Mouse (Mus musculus): ENCODE measurements at regions not wholly inside any gene's neighbourhood (a gene's known extent, or its start where the extent isn't known, plus 50 kb on each side); places are given as distances from the start of the nearest gene placed in this dataset.
"Not testable (repeated sequence)": the region's sequence is repeated elsewhere in the genome, so short reads cannot be mapped to it uniquely, and the experiment has no call there.

DNA sequence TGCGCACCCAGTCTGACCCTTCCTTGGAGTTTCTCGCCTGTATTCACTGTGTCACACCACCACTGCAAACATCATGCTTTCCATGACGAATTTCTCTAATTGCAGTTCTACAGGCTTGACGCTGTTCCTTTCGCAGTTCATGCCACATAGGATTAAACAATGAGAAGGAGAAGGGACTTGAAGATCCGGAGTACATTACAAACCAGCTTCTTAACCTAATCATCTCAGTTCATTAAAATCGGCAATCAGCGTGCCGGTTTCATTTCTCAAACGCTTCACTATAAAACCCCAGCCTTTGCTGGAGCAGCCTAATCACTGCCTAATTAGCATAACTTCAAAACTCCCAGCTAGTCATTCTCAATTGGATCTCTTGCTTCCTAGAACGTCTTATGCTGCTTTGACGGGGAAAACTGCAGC lies 196.5 kb upstream of the Slc7a11 start:
- no peak for DNase-seq

DNA sequence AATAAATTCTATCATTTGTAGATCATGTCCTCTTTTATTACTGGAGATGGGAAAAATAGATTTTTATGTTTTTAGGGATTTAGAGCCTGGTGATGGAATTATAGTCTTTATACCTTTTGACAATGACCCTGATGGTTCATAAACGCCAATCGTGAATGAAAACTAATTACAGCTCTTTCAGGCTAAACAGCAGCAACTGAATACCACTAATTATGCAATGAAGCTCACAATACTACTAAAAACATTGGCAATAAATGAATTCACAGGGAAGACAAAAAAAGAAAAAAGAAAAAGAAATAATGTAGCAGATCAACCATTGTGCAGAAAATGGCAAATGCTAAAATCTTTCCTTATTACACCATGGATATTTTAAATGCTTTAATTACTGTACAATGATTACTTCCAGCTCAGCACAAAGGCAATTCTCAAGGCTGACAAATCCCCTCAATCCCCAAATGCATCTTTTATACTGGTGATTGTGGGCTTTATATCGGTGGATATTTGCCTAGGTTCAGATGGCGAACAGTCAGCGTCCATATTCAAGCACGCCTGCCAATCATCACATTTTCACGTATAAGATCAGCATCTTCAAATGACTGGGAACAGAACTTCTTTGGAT lies 191.2 kb upstream of the Slc7a11 start:
- DNase-seq, result no peak

DNA sequence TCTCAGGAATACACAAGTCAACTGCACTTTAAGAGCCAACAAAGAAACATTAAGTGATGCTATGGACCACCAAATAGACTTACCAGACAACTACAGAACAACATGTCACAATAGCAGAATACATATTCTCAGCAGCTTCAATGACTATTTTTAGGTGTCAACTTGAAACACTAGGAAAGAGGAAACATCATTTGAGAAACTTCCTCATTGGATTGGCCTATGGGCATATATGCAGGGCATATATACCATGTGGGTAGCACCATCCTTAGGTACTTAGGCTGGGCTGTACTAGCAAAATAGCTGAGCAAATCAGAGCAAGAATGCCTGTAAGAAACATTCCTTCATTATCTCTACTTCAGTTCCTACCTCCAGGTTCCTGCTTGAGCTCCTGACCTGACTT lies 187.9 kb upstream of the Slc7a11 start:
- no peak for DNase-seq

DNA sequence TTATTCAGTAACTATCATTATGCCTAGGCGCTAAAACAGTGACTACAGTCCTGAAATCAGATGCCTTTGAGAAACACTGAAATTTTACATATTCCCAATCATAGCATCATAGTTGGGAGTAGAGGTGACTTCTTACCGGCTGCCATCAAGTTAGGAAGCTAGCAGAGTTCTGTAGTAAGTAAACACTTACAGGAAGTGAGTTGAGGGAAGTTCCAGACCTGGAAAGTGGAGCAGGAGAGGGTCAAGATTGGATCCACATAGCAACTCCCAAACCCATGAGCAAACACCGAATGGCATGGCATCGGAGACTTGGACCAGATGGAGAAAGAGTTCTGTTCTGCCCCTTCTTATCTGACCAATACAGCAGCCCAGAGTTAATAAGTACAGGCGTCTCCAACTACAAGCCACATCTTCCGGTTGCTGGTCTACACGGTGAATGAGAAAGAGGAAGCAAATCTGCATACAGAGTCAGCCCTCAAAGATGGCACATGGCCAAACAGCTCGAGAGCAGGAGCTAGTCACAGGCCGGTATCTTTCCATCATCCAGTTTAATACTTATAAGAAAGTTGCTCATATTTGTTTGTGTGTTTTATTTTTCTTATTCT lies 184.8 kb upstream of the Slc7a11 start:
- DNase-seq, result no peak

DNA sequence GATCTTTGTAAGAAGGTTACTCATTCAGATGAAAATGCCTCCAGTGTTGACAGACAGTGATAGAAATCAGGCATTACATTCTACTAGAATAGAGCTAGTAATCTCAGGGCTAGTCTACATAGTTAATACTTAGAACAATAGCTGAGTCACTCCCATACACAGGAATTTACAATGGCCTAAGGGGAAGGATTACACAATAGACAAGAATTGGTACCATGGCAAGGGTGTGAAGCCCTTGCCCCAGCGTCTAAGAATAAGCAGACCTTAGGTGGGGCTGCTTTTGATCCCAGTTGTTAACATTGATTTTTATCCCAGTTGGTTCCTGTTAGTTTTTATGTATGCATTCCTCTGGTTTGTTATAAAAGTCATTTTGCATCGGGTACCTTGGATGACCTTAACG lies 177.8 kb upstream of the Slc7a11 start:
- DNase-seq, result not testable (repeated sequence)

DNA sequence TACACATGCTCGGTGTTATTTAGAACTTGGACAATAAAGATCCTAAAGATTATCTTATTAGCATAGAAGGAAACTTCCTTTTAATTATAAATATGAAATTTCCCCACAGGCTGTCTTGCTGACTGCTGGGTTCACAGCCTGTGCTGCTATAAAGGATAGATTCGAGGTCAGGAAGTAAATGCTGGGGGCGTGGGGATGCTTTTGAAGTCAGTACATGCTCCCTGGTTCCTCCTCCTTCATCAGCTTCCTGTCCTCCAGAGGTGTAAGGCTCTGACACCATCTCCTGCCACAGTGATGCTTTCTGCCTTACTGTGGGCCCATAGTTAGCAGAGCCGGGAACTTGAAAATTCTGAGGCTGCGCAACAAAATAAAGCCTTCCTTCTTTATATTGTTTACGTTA lies 175.6 kb upstream of the Slc7a11 start:
- no peak for DNase-seq

DNA sequence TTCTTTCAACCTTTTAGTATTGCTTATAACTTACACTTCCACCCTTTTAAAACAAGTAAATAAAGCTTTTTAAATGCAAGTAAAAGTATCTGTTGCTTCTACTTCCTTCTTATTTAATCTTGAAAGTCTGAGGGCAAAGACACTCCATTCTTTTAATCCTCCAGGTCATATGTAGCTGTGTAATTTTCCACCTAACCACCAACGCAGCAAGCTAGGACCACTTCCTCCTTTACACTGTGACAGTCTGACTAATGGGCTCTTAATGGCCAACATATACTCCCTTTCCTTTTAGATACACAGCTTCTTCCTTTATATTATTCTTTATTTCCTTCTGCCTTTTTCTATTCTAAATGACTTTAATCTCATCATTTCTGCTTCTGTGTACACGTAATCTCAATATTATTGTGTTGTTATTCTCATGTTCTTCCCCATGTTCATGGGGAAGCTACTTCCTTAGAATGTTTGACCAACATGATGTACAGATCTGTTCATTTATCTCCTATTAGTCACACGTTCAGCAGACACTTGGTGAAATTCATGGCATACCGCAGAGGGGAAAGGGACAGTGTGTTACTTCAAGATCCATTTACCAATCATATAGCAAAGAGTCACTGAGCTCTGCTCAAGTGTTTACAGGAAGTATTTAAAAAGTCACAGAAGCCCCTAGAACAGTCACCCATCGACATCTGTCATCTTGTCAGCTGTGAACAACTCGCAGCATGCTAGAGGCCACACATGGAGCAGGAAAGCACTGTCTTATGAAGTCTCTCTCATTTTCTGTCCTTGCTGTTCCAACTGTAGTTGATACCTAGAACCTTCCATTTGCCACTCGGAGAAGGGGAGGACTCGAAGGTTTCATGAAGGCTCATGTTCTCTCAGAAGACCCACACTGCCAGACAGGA lies 172.2 kb upstream of the Slc7a11 start:
- no peak for DNase-seq

DNA sequence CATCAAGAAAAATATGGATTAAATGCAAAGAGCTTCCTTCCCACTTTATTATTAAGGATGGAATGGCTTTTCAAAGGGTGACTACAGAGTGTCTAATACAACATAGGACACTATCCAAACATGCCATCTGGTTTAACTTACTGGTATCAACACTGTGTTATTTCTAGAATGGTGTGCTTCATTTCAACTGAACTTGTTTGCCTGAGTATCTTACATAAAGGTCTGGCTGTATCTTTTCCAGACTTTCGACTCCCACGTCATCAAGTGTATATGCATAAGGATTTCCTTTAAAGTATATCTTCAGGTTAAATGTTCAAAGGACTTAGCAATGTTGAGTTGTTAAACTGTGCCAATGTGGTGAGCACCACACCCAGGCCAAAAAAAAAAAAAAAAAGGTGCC lies 169.6 kb upstream of the Slc7a11 start:
- DNase-seq, result no peak

DNA sequence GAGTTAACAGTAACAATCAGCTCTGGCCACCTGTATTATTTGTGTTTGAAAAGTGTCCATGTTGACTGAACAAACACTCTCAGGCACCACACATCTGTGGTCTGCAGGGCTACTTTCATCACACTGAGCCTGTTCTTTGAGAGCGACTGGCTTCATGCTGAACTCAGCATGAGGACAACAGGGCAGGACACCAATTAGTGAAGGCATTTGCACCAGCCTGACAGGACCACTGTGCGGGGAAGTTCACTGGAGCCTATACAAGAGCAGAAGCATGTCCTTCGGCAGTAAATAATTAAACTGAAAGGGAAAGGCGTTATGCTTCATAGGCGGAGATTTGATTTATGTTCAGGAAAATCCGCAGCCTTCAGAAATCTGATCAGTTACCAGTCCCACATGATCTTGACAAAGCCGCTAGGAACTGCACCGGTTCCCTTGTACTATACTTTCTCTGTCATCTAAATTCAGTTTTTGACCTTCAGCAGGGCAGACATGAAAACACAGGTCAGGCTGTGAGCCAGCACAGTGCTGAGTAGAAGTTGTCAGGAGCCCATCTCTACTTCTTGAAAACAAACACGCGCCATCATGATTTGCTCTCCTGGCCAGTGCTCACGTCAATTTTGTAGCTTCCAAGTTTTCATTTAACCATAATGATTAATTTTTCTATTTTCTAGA lies 166.1 kb upstream of the Slc7a11 start:
- no peak for DNase-seq

DNA sequence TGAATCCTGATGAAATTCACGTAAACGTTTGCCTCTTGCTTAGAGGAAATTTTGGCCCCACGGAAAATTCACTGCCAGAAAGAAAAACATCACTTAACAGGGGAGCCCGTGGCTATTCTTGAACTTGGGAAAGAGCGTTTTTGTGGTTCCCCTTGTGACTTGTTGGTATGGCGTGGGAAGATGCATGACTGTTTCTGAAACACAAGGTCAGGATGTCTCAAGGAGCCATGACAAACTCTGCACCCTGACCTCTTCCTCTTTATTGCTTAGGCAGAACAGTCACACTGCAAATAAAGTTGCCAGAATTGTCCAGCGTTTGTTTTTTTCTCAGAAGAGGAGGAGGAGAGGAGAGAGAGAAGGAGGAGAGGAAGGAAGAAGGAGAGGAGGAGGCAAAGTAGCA lies 164.3 kb upstream of the Slc7a11 start:
- no peak for DNase-seq

DNA sequence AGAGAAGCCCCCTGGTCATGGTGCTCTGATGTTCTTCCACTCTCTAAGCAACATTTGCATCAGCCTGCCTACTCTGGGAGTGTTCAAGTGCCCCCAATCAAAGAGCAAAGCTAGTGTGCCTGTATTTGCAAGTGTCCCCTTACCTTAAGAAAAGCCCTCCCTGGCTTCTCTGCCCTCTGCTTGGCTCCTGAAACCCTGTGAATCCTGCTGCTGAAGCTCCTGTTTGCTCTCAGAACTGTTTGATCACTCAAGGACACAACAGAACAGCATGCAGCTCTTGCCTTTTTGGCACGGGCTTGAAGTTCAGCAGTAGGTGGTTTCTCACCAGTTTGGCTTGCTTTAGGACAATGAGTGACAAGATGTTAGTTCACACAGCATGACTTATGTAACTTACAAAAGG lies 163.6 kb upstream of the Slc7a11 start:
- no peak for DNase-seq

DNA sequence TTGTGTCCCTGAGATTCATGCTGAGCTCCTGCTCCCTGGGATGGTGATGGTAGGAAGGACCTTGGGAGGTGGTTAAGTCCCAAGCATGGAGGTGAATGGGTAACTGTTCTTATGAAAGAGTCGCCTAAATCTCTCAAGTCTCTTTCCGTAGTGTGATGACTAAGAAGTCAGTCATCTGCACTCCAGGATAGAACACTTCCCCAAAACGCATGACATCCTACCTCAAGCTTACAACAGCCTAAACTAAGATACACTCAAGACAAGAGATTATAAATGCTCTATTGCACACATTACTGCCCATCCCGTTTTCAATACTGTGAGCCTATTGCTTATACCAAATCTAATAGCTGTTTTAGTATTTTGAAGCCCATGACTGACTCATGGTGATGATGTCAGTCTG lies 162.3 kb upstream of the Slc7a11 start:
- no peak for DNase-seq

DNA sequence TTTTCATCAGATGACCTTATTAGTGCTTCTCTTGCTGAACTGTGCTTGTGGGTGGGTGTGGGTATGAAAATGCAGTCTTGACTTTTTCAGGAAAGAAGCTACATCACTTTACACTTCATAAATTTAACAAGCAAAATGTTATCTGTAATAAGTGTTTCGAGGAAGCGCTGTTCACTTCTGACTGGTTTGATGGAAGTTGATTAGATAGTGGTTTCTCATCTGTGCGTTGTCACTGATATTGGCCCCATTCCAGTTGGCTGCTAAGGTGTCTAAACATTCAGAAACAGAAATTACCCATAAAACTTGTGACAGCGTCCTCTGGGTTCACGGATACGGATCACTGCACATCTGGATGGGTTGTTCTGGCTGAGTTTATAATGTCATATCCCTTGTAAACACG lies 159.8 kb upstream of the Slc7a11 start:
- DNase-seq, result no peak

DNA sequence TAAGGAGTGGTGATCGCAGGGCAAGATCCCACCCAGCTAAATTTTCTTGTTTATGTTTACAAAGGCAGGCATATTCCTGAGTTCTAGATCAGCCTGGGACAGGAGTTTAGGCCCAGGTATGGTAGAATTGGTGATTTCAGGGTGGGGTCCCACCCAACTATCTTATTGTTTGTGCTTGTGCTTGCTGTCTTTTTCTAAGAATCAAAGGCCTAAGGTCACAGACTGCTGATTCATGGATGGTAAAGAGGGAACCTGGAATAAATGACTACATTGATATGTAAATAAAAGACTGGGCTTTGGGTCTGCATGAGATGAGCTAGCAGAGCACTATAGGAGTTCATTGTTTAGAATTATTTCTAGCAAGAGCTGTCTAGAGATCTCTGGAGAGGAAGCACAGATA lies 152.3 kb upstream of the Slc7a11 start:
- DNase-seq, result no peak

DNA sequence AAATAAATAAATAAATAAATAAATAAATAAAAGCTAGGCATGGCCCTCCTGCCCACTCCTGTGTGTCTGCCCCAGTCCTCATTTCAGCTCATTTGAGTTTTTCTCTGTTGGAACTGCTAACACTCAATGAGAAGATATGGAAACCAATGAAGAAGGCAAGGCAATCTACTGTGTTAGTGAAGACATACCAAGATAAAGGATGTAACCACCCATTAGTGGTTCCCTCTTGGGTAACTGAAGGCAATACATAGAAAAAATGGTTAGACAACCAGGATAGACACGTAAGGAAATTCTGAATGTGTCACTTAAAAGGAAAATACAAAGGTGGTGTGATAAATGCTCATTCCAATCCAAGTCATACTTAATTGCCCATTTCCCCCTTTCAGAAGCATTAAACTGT lies 140.9 kb upstream of the Slc7a11 start:
- DNase-seq, result no peak

DNA sequence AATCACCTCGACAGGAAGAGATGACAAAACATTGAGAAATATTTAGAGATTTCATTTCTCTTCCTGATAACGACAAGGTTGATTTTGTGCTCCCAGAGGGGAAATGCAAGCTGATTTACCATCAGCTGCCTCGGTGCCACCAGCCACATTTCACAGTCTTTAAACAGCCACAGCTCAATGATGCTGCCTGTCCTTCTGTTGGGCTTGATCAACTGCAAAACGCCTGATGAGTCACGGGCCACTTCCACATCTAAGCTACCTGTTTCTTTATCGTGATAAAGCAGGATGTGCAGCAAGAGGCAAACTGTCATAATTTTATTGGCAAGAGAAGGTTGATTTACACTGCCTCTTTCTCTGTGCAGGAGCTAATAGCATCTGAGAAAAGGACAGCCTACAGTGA lies 140.1 kb upstream of the Slc7a11 start:
- no peak for DNase-seq

DNA sequence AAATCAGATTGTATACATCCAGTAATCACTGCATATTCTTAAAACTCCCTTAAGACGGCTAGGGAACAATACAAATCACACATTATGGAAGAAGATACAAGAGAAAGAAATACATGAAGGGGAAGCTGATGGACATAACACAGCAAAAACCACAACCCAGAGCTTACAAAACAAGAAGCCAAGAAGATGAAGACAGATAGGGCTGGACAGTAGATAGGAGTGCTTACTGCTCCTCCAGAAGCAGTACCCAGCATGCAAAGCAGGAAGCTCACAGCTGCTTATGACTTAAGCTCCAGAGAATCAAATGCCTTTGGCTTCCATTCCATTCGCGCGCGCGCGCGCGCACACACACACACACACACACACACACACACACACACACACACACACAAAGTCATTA lies 131.0 kb upstream of the Slc7a11 start:
- DNase-seq, result no peak

DNA sequence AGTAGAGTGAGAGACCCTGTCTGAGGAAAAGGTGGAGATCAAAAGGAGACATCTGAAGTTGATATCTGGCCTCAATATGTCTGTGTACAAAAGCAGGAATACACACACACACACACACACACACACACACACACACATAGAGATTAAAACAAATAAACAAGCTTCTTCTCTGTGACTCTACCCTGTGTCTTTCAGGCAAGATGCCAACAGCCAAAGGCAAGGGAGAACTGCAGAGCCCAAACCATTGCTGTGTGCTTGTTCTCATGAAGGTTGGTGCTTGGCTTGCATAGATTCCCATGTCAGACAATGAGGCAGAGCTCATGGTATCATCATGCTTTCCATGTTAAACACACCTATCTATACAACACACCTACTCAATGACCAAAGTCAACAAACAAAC lies 126.6 kb upstream of the Slc7a11 start:
- DNase-seq, result no peak

DNA sequence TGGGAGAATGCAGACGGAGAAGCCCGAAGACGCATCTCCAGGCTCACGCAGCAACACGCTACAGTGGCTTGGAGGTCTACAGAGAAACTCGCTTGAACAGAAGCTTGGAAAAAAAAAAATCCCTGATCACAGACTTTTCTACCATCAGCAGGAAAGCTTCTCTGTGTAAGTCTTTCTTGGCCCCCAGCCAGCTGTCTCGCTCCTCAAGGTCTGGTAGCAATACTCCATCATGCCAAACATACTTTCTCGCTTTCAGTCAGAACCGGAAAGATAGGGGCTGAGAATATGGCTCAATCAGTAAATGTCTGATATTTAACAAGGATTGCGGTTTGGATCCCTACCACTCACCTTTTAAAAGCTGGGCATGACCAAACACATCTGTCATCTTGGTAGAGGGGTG lies 126.2 kb upstream of the Slc7a11 start:
- DNase-seq, result no peak

DNA sequence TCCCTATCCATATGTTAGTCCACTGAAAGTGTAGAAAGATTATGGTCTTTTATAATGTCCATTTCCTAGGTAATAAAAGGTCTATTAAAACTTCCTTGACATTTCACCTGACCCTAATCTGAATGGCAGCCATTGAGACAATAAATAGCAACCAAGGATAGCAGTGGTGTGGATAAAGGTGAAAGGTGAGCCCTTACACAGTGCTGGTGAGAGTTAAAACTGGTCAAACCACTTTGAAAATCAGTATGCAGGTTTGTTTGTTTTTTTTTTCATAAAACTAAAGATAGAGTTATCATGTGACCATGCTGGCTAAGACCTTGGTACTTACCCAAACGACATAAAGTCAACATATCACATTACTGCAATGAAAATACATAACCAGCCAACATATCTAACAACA lies 110.7 kb upstream of the Slc7a11 start:
- DNase-seq, result no peak

DNA sequence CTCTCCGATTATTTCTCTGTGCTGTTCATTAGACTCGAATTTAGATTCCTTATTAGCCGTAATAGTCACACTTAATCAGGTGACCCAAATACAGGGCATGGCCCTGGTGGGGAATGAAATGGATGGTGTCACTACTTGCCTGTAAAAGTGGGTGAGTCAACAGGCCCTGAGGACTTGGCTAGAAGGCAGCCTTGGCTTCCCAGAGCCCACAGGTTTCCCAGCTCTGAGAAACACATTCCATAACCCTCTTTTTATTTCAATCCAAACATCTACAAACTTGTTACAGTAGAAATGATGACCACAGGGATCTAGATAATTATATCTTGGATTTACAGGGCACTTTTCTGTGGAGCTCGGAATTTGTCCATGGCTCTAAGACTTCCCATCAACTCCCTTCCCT lies 105.2 kb upstream of the Slc7a11 start:
- DNase-seq, result no peak

DNA sequence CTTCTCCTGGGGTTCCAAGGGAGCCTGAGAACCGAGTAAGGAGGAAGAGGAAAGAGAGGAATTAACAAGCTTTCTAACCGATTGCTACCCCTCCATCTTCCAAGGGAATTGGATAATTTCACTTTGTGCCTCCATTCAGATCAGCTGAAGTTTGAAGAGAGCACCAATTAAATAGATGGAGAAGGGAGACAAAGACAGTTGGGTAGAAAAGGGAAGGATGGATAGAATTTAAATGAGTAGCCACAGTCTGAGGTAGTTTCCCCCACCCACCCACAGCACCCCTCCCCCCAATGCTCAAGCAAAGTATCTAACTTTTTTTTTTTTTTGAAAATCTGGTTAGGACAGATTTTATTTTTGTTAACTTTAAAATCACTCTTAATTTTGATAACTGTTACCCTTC lies 87.2 kb upstream of the Slc7a11 start:
- no peak for DNase-seq

DNA sequence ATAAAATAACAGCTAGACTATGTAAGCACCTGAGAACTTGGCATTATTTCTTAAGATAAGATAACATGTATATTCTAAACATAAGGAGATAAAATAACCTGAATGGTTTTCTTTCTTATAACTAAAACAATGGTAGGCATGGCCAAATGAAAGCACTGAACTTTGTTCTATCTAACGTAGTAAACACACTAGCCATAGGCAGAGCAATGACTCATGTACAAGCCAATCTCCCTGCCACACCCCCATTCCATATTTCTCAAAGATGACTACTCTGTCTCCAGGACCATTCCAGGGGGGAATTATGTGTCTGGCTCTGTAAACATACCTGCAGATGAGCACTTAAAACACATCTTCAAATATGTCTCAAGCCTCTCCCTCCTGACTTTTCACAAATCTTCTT lies 80.6 kb upstream of the Slc7a11 start:
- no peak for DNase-seq

DNA sequence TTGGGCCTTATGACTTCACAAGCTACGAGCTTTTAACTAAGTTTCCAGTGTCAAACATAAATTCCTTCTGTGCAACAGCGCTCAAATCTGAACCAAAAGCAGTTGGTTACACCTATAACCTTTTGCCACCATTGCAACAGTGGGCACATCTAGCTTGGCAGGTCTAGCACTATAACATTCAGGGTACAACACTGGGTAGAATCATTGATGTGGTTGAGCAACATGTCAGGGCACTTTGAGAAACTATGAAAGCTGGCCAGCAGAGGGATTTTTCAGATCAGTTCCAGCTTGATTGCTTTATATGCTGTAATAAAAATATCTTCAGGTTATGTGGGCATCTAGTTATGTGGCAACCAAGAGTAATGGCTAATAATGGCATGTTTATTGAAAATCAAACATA lies 63.8 kb upstream of the Slc7a11 start:
- DNase-seq, result no peak

All from right cerebral cortex, postnatal 25 days (tissue).